Mouse (Mus musculus) G1E (cell line): ENCODE measurements around the gene Mien1. TPM values are rescaled to one million over a fixed set of nuclear protein-coding genes. Genes with fewer than 3 reads are reported as not detected.

ENCODE experiments used
- ATAC-seq: 2 replicates; pipeline ENCODE4 v1.8.0; 2016; ENCODE audit warnings: mild to moderate bottlenecking; ENCODE audit not compliant: insufficient number of reproducible peaks, poor library complexity, low FRiP score, severe bottlenecking; ENCODE audit errors: extremely low read depth
- DNase-seq: peaks from one replicate; pipeline ENCODE4 v3.0.0; 2012; ENCODE audit warnings: low spot score
- H3K27me3 ChIP-seq: 2 replicates; pipeline ENCODE4 v1.6.1; 2012; ENCODE audit warnings: mild to moderate bottlenecking, low read length, inconsistent platforms; ENCODE audit not compliant: insufficient read depth
- H3K36me3 ChIP-seq: replicated peaks from 2 replicates; pipeline ENCODE3; 2012; ENCODE audit warnings: mild to moderate bottlenecking, inconsistent platforms
- H3K4me1 ChIP-seq: 2 replicates; pipeline ENCODE4 v1.6.1; 2012; ENCODE audit warnings: low read depth, low read length, inconsistent platforms, mixed read lengths; ENCODE audit not compliant: insufficient read depth
- H3K4me3 ChIP-seq: 2 replicates; pipeline ENCODE4 v1.5.1; 2012; ENCODE audit warnings: low read depth, mild to moderate bottlenecking, inconsistent platforms, low read length, moderate library complexity, mixed read lengths
- H3K9me3 ChIP-seq: replicated peaks from 2 replicates; pipeline ENCODE4 v1.6.1; 2012; ENCODE audit warnings: inconsistent platforms
- CTCF ChIP-seq: IDR thresholded peaks from 2 replicates; pipeline ENCODE4 v1.5.1; 2012; ENCODE audit warnings: low read depth, low read length, inconsistent platforms, mixed read lengths
- GATA1 ChIP-seq: IDR thresholded peaks from 2 replicates; pipeline ENCODE4 v1.6.1; 2012; ENCODE audit warnings: borderline replicate concordance, low read length, inconsistent platforms, mixed read lengths
- GATA2 ChIP-seq: IDR thresholded peaks from 2 replicates; pipeline ENCODE4 v1.6.1; 2012; ENCODE audit warnings: low read depth, low read length, inconsistent platforms, borderline replicate concordance
- POLR2AphosphoS5 ChIP-seq: IDR thresholded peaks from 2 replicates; pipeline ENCODE4 v1.6.1; 2012; ENCODE audit warnings: low read depth, low read length, inconsistent platforms; ENCODE audit not compliant: insufficient replicate concordance
- TAL1 ChIP-seq: conservative IDR thresholded peaks from 2 replicates; pipeline ENCODE4 v1.6.1; 2012; ENCODE audit warnings: low read depth, low read length, inconsistent platforms, mixed read lengths
- polyA plus RNA-seq: library from polyadenylated mRNA; stranded (reverse); fragments of >175 nt; gene quantifications from 2 replicates; pipeline ENCODE4 v1.2.3, GENCODE M21; 2012
- total RNA-seq, 2 experiments: library from RNA; stranded (forward) in 1 of 2; stranded (reverse) in 1 of 2; fragments of 200-1000 nt in 1 of 2; fragments of >200 nt in 1 of 2; fragmentation: Nextera tagmentation in 1 of 2; gene quantifications; 2 replicates each; pipeline ENCODE4 v1.2.3; 2014 to 2017

Mien1 gene
- total and polyA plus RNA-seq, 3 experiments: 27.2 to 63.9 (median 45.5) TPM

GRCm38 (mm10) chr11:98418939-98419547 is 19.7 kb downstream of the Mien1 start:
- DNase-seq (no peak), ATAC-seq (no peak)
- H3K36me3 ChIP-seq: no peaks in the 10 kb centered on the region
- no peak overlapping the region for H3K4me3 ChIP-seq
- TF ChIP-seq GATA1: no peak
- TF ChIP-seq GATA2: no peak
- no peaks in the 10 kb centered on the region for H3K9me3 ChIP-seq
- peaks cover 3% of the 10 kb centered on the region; the same call in 1 of the 2 replicates for H3K4me1 ChIP-seq
- H3K27me3 ChIP-seq: peaks cover 44% of the 10 kb centered on the region

- TF ChIP-seq CTCF (no peak), POLR2AphosphoS5 (no peak), GATA2 (no peak), TAL1 (no peak), GATA1 (no peak)
- no peak for DNase-seq
- H3K4me3 ChIP-seq: no peak overlapping the region
- no peaks in the 10 kb centered on the region for H3K9me3 ChIP-seq
- no peaks in the 10 kb centered on the region for H3K36me3 ChIP-seq
- no peak for ATAC-seq
- H3K27me3 ChIP-seq: peaks cover 52% of the 10 kb centered on the region
- H3K4me1 ChIP-seq: peaks cover 3% of the 10 kb centered on the region; the same call in 1 of the 2 replicates
These were observed 20.5 kb downstream of the Mien1 start for GRCm38 (mm10) chr11:98418273-98418672.

- ATAC-seq: no peak
- Histone ChIP-seq H3K4me3 (no peak overlapping the region), H3K36me3 (no peaks in the 10 kb centered on the region), H3K9me3 (no peaks in the 10 kb centered on the region), H3K4me1 (peaks cover 6% of the 10 kb centered on the region; the same call in 1 of the 2 replicates), H3K27me3 (peaks cover 57% of the 10 kb centered on the region)
- DNase-seq: no peak
- TF ChIP-seq TAL1 (no peak), POLR2AphosphoS5 (no peak), GATA2 (no peak), GATA1 (no peak), CTCF (no peak)
These were observed 21.7 kb downstream of the Mien1 start for GRCm38 (mm10) chr11:98417074-98417473.

GRCm38 (mm10) chr11:98414162-98414561 is 24.6 kb downstream of the Mien1 start:
- Histone ChIP-seq H3K9me3 (no peaks in the 10 kb centered on the region), H3K27me3 (peaks cover 50% of the 10 kb centered on the region), H3K36me3 (no peaks in the 10 kb centered on the region), H3K4me3 (no peak overlapping the region), H3K4me1 (peaks cover 6% of the 10 kb centered on the region; the same call in 1 of the 2 replicates)
- ATAC-seq (no peak), DNase-seq (no peak)
- TF ChIP-seq GATA2 (no peak), CTCF (no peak), TAL1 (no peak), GATA1 (no peak), POLR2AphosphoS5 (no peak)

GRCm38 (mm10) chr11:98413731-98414130 is 25.1 kb downstream of the Mien1 start:
- TF ChIP-seq CTCF (no peak), GATA2 (no peak), GATA1 (no peak), POLR2AphosphoS5 (no peak), TAL1 (no peak)
- H3K4me3 ChIP-seq: no peak overlapping the region

GRCm38 (mm10) chr11:98412797-98413301 is 25.9 kb downstream of the Mien1 start:
- Histone ChIP-seq H3K27me3 (peaks cover 45% of the 10 kb centered on the region), H3K36me3 (no peaks in the 10 kb centered on the region), H3K9me3 (no peaks in the 10 kb centered on the region), H3K4me3 (no peak overlapping the region), H3K4me1 (peaks cover 6% of the 10 kb centered on the region; the same call in 1 of the 2 replicates)
- DNase-seq (no peak), ATAC-seq (no peak)
- TF ChIP-seq TAL1 (no peak), GATA2 (no peak), CTCF (no peak), POLR2AphosphoS5 (no peak), GATA1 (no peak)

More at GRCm38 (mm10) chr11:98413731-98414130, 25.1 kb downstream of the Mien1 start:
- peaks cover 45% of the 10 kb centered on the region for H3K27me3 ChIP-seq
- peaks cover 6% of the 10 kb centered on the region; the same call in 1 of the 2 replicates for H3K4me1 ChIP-seq
- DNase-seq: no peak
- H3K9me3 ChIP-seq: no peaks in the 10 kb centered on the region
- no peaks in the 10 kb centered on the region for H3K36me3 ChIP-seq
- no peak for ATAC-seq
